Mouse (Mus musculus) megakaryocyte-erythroid progenitor cell, adult 5-6 weeks (primary cell): ENCODE measurements around the gene Zfp81. TPM values are rescaled to one million over a fixed set of nuclear protein-coding genes. Genes with fewer than 3 reads are reported as not detected.
A peak's percentile ranks its signal among the peaks of the same experiment; 100 is the strongest.
"Not testable (repeated sequence)": the region's sequence is repeated elsewhere in the genome, so short reads cannot be mapped to it uniquely, and the experiment has no call there.

Experiments used
- ATAC-seq: replicated peaks from 2 replicates; pipeline ENCODE4 v1.8.0; 2016; ENCODE audit warnings: mild to moderate bottlenecking, inconsistent platforms; ENCODE audit not compliant: severe bottlenecking, poor library complexity, low FRiP score, low TSS enrichment
- total RNA-seq, 2 experiments: library from RNA; stranded (forward) in 1 of 2; stranded (reverse) in 1 of 2; fragments of 200-1000, 215-1000 nt in 1 of 2; fragments of >200 nt in 1 of 2; fragmentation: Nextera tagmentation in 1 of 2; gene quantifications; 2 replicates each; pipeline ENCODE4 v1.2.3; 2014 to 2017

The Zfp81 gene
- total RNA-seq (2014; fragmentation: Nextera tagmentation) = 14.1 and 15.4 TPM in 2 replicates
- total RNA-seq (2017) = 13.4 and 24.3 TPM in 2 replicates

DNA sequence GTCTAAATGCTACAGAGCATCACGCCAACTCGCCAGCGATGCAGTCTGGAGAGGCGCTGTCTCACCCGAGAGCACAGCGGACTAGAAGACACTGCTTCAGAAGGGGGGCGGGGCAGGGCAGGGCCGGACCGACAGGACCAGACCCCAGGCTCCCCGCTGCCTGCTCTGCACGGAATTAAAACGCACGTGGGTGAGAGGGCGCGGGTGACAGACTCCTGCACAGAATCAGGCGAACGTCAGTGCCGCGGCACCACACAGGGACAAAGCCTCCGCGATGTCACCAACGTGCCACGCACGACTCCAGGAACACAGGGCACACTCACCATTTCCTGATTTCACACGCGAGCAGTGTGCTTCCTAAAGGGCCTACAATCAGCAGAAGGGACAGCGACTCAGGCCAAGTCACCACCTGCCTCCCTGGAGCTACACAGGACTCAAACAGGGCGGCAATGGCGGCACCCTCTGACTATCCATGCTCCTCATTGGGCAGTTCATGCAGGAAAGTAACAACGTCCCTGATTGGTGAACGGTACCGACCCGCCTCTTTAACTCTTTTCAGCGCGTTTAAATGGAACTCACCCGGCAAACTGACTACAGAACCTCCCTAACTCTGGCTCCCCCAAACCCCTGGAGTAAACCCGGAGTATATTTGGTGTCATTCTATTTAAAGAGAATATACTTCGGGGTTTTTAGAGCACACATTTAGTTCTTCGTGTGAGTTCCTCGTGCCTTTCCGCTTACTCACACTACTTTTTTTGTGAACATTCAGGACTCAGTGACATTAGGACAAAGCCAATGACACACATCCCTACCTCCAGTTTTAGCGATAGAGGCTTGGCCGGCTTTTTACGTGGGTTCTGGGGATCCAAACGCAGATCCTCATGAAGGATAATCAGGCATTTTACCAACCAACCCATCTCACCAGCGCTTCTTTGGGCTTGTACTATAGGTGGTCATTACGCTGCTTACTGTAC is at the start of gene Zfp81:
Gene Zfp81, minus strand, starts transcription at position 468 of the 974 bp plus-strand sequence.
- ATAC-seq = peak; percentile 100

DNA sequence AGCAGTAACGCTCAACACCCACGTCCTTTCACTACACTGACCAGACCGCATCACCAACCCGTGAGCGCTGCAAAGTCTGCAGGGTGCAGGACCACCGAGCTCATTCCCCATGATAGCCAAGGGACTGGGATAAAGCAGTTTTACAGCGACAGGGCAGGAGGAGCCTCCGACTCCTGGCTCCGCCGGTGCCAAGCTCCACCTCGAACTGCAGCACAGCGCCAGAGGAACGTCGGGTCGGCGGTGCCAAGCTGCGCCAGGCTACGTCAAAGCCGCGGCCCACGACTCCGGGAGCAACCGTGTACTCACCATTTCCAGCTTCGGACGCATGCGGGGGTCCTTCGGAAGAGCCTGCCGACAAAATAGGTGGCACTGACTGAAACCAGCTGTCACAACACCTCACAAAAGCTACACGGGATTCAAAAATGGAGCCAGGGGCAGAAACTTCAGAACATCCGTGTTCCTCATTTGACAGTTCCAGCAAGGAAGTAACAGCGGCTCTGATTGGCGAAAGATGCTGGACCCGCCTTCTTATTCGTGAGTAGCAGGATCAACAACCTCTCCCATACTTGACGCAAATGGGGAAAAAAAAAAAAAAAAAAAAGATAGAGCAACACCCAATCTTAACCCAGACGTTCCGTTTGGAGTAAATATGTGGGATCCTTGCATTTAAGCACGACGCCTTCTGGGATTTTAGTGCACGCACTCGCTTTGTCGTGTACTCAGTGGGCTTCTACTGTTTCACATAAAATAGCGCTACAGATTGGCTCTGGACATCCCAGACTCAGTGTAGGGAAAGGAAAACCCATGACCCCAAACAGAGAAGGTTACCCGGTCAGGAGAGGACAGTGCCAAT is 35.7 kb upstream of the Zfp81 start, which contains the start of gene Zfp101:
Gene Zfp101, minus strand, starts transcription at position 460 of the 853 bp plus-strand sequence.
- ATAC-seq = peak; percentile 100

DNA sequence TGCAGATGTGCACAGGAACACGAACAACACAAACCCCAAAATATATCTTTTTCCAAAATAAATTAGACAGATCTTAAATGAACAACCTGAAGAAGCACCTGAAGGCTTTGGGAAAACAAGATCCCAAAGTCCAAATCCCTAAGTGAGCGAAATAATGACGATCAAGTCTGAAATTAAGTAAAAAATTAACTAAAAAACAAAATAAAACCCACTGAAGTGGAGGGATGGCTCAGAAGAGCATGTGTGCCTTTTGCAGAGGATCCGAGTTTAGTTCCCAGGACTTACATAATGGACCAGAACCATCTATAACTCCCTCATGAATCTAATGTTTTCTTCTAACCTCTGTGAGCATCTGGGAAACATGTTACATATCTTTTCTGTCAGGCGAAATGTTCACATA is 33.6 kb upstream of the Zfp81 start:
- no peak for ATAC-seq

DNA sequence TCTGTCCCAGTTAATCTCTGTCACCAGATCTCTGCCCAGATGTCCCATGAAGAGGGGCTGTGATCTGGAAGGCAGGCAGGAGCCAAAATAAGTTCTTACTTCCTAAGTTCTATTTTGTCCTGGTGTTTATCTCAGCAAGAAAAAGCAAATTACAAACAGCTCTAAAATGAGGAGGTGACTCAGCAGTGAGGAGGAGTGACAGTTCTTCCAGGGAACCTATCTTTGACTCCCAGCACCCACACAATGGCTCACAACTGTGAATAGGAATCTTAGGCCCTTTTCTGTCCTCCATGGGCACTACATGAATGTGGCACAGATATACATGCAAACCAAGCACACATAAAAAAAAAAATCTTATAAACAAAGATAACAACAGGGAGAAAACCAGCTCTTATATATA is 27.0 kb upstream of the Zfp81 start:
- no peak for ATAC-seq

DNA sequence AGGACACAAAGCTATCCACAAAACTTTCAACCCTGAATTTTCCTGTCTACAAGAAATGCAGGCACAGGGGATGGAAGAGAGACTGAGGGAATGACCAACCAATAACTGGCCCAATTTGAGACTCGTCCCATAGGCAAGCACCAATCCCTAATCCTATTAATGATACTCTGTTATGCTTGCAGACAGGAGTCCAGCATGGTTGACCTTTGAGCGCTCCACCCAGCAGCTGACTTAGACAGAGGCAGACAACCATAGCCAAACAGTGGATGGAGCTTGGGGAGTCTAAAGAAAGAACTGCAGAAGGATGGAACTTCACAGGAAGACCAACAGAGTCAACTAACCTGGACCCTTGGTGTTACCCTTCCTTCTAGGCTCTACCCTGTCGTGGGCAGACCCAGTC is 14.1 kb upstream of the Zfp81 start:
- no peak for ATAC-seq

DNA sequence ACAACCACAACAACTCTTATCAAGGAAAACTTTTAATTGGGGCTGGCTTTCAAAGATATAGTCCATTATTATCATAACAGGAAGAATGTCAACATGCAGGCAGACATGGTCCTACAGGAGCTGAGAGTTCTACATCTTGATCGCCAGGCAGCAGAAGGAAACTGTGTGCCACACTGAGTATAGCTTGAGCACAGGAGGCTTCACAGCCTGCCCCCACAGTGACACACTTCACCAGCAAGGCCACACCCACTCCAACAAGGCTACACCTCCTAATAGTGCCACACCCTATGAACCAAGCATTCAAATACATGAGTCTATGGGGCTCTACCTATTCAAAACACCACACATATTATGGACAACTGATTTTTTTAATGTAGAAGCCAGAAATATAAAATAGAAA is 5.7 kb downstream of the Zfp81 start:
- ATAC-seq = peak; percentile 79

DNA sequence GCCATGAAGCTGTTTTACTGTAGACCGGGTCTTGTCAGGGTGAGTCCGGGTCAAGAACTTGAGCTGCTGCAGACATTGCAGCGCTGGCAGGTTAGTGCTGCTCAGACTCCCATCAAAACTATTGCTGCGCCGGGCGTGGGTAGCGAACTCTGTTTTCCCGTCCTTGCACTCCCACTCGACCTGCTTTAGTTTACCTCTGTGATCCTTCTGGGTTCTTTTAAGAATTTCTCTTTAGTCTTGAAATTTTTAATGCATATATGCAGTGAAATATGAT is 68.9 kb downstream of the Zfp81 start:
- not testable (repeated sequence) for ATAC-seq

DNA sequence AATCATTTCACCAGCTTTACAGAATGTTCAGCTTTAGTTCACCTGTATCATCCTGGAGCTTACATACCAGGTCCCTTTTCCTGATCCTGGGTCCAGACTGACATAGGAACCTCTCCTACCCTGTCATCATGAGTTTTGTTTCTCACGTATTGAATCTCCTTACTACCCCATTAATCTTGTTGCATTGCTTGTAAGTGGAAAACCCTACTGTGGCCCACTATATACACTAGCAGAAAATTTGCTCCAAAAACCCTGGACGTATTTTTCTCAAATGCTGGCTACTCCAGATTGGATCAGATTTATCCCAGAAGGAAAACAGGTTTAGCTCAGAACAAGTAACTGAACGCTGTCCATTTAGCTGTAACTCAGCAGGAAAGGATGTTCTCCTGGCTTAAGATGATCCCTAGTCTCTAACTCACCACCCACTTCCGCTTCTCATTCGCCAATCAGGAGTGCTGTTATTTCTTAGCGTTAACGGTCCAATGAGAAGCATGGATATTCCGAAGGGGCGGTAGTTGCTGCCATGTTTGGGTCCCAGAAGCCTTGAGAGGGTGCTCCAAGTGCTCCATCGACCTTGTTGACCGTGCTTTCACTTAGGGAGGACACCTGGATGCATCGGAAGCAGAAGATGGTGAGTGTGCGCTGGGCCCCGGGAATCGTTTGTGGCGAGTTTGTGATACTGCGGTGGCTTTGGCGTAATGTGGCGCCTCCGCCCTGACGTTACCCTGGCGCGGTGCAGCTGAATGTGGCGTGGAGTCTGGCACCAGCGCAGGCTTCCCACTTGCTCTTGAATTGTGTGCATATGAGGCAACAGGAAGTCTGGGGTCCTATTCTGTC is 69.4 kb downstream of the Zfp81 start, which contains the start of gene Zfp955b:
Gene Zfp955b, plus strand, starts transcription at position 506 of the 837 bp plus-strand sequence.
- ATAC-seq = peak; percentile 100

Other genes starting within 250 kb of the Zfp81 start
- gene Morc2b, start 219.2 kb downstream of the Zfp81 start, total RNA-seq (2014; fragmentation: Nextera tagmentation) = not detected in 2 replicates
- not detected in 2 replicates for gene Morc2b, start 219.2 kb downstream of the Zfp81 start, total RNA-seq (2017)
- not detected in 2 replicates for gene Olfr55, start 190.4 kb downstream of the Zfp81 start, total RNA-seq (2014; fragmentation: Nextera tagmentation)
- gene Olfr55, start 190.4 kb downstream of the Zfp81 start, total RNA-seq (2017) = not detected in 2 replicates
- gene Olfr239, start 167.6 kb downstream of the Zfp81 start, total RNA-seq (2014; fragmentation: Nextera tagmentation) = not detected in 2 replicates
- not detected in 2 replicates for gene Olfr239, start 167.6 kb downstream of the Zfp81 start, total RNA-seq (2017)
- gene Olfr1564, start 137.2 kb downstream of the Zfp81 start, total RNA-seq (2014; fragmentation: Nextera tagmentation) = not detected in 2 replicates
- gene Olfr1564, start 137.2 kb downstream of the Zfp81 start, total RNA-seq (2017) = not detected in 2 replicates
- gene Zfp955a, start 103.7 kb downstream of the Zfp81 start, total RNA-seq (2014; fragmentation: Nextera tagmentation) = 9.4 and 13.1 TPM in 2 replicates
- gene Zfp955a, start 103.7 kb downstream of the Zfp81 start, total RNA-seq (2017) = 10.8 and 18.6 TPM in 2 replicates
- gene Olfr63, start 94.2 kb downstream of the Zfp81 start, total RNA-seq (2014; fragmentation: Nextera tagmentation) = 0.12 TPM in 1 of 2 replicates, not detected in the other
- not detected in 2 replicates for gene Olfr63, start 94.2 kb downstream of the Zfp81 start, total RNA-seq (2017)
- 5.7 and 6.9 TPM in 2 replicates for gene Zfp955b, start 69.3 kb downstream of the Zfp81 start, total RNA-seq (2014; fragmentation: Nextera tagmentation)
- gene Zfp955b, start 69.3 kb downstream of the Zfp81 start, total RNA-seq (2017) = 6.9 and 11.9 TPM in 2 replicates
- gene Zfp101, start 35.8 kb upstream of the Zfp81 start, total RNA-seq (2014; fragmentation: Nextera tagmentation) = 21.7 and 34.5 TPM in 2 replicates
- gene Zfp101, start 35.8 kb upstream of the Zfp81 start, total RNA-seq (2017) = 20.5 and 37.3 TPM in 2 replicates
- not detected in 2 replicates for gene Actl9, start 74.0 kb upstream of the Zfp81 start, total RNA-seq (2014; fragmentation: Nextera tagmentation)
- not detected in 2 replicates for gene Actl9, start 74.0 kb upstream of the Zfp81 start, total RNA-seq (2017)
- 13.2 and 22.8 TPM in 2 replicates for gene Adamts10, start 165.3 kb upstream of the Zfp81 start, total RNA-seq (2014; fragmentation: Nextera tagmentation)
- gene Adamts10, start 165.3 kb upstream of the Zfp81 start, total RNA-seq (2017) = 5.4 and 6.6 TPM in 2 replicates
- 1.0 and 6.1 TPM in 2 replicates for gene Myo1f, start 196.8 kb upstream of the Zfp81 start, total RNA-seq (2014; fragmentation: Nextera tagmentation)
- gene Myo1f, start 196.8 kb upstream of the Zfp81 start, total RNA-seq (2017) = 5.6 and 20.0 TPM in 2 replicates